Mouse (Mus musculus) telencephalon, adult 2 months (tissue): ENCODE data around the gene Adk.
"Not testable (repeated sequence)": the region's sequence is repeated elsewhere in the genome, so short reads cannot be mapped to it uniquely, and the experiment has no call there.

Experiments
- DNase-seq: peaks from one replicate; pipeline ENCODE4 v3.0.0-alpha.2; 2011; ENCODE audit warnings: low read depth, low spot score

Gene Adk

GRCm38 (mm10) chr14:21064321-21064720 is 11.9 kb downstream of the Adk start:
- DNase-seq = no peak

- DNase-seq = no peak
Measured at GRCm38 (mm10) chr14:21065490-21066162, 13.3 kb downstream of the Adk start.

- DNase-seq = no peak
Measured at GRCm38 (mm10) chr14:21069594-21069993, 17.2 kb downstream of the Adk start.

GRCm38 (mm10) chr14:21073981-21074380 is 21.6 kb downstream of the Adk start:
- no peak for DNase-seq

GRCm38 (mm10) chr14:21074398-21075320 is 22.3 kb downstream of the Adk start:
- no peak for DNase-seq

GRCm38 (mm10) chr14:21075751-21076500 is 23.6 kb downstream of the Adk start:
- peak; percentile 69 for DNase-seq

- no peak for DNase-seq
Measured at GRCm38 (mm10) chr14:21076501-21077194, 24.3 kb downstream of the Adk start.

GRCm38 (mm10) chr14:21077939-21078338 is 25.6 kb downstream of the Adk start:
- no peak for DNase-seq

GRCm38 (mm10) chr14:21078511-21078910 is 26.1 kb downstream of the Adk start:
- no peak for DNase-seq

- no peak for DNase-seq
Measured at GRCm38 (mm10) chr14:21082823-21083222, 30.4 kb downstream of the Adk start.

- no peak for DNase-seq
Measured at GRCm38 (mm10) chr14:21085666-21086065, 33.3 kb downstream of the Adk start.

- no peak for DNase-seq
Measured at GRCm38 (mm10) chr14:21086106-21086505, 33.7 kb downstream of the Adk start.

GRCm38 (mm10) chr14:21086827-21087351 is 34.5 kb downstream of the Adk start:
- no peak for DNase-seq

- DNase-seq = no peak
Measured at GRCm38 (mm10) chr14:21087390-21088060, 35.2 kb downstream of the Adk start.

GRCm38 (mm10) chr14:21088731-21089130 is 36.4 kb downstream of the Adk start:
- no peak for DNase-seq

- no peak for DNase-seq
Measured at GRCm38 (mm10) chr14:21090400-21090799, 38.0 kb downstream of the Adk start.

- no peak for DNase-seq
Measured at GRCm38 (mm10) chr14:21090930-21091486, 38.6 kb downstream of the Adk start.

- not testable (repeated sequence) for DNase-seq
Measured at GRCm38 (mm10) chr14:21094161-21094560, 41.8 kb downstream of the Adk start.

GRCm38 (mm10) chr14:21096279-21096678 is 43.9 kb downstream of the Adk start:
- no peak for DNase-seq

GRCm38 (mm10) chr14:21096689-21097088 is 44.3 kb downstream of the Adk start:
- no peak for DNase-seq
